ENCODE assay signal across 8 mouse cellular contexts in the genomic region with DNA sequence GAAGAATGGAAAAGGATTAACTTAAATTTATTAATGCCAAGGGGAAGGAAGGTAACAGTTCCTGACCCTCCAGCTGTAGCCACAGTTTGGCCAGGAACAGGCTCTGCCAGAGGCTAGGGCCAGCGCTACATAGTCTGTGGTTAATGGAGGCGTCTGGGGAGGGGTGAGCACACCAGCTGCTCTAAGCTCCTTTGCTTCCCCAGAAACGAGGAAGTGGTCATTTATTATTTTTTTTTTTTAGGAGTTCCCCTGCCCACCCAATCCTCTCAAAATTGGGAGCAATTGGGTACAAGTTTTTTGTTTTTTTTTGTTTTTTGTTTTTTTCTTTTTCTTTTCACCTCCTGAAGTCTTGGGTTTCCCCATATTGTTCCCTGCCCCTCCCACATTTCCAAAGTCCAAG. TPM values are rescaled to one million over a fixed set of nuclear protein-coding genes. Genes with fewer than 3 reads are reported as not detected.
DNase-seq lines count a peak whose midpoint lies in the region; ATAC-seq and TF ChIP-seq lines count a peak whose summit lies in the region.

No protein-coding gene starts in this region.

- H3K4me2 ChIP-seq in heart, embryonic 11.5 days: peak overlapping the region; percentile 84
- peak overlapping the region; percentile 75; the same call in 1 of the 2 replicates for H3K4me2 ChIP-seq in hindbrain, embryonic 11.5 days (replicated peaks; ENCODE audit: low read depth, low read length)

- 27% methylated on average over 3 of the region's 3 CpGs for WGBS in heart, embryonic 11.5 days (ENCODE audit: insufficient replicate concordance)
- 32% methylated on average over 3 of the region's 3 CpGs for WGBS in hindbrain, embryonic 11.5 days

- intact Hi-C loops in heart, postnatal 14 days (cut with DNase I): loop anchor here (5.0 to 10.0 kb wide), 2 partner anchors 76 to 293 kb away; no protein-coding TSS in a partner anchor

- no peaks in the 10 kb centered on the region for H3K27me3 ChIP-seq in heart, embryonic 11.5 days (ENCODE audit: control insufficient read depth, insufficient read depth, low read length)
- H3K27me3 ChIP-seq in G1E (ENCODE audit: insufficient read depth, low read length): no peaks in the 10 kb centered on the region
- no peaks in the 10 kb centered on the region for H3K27me3 ChIP-seq in hindbrain, embryonic 11.5 days (ENCODE audit: control insufficient read depth, insufficient read depth, low read length)

- ATAC-seq in heart, embryonic 11.5 days (replicated peaks; ENCODE audit: insufficient number of reproducible peaks, low FRiP score, low TSS enrichment): no peak
- 0 out of 2 replicates have a peak, but pooled peaks have one; percentile 28 for ATAC-seq in G1E (ENCODE audit: extremely low read depth, insufficient number of reproducible peaks, low FRiP score, poor library complexity, severe bottlenecking)
- ATAC-seq in hindbrain, embryonic 11.5 days (ENCODE audit: low FRiP score): no peak
- ATAC-seq in megakaryocyte progenitor cell, adult 5-6 weeks (replicated peaks; ENCODE audit: poor library complexity): peak; percentile 39
- ATAC-seq in megakaryocyte-erythroid progenitor cell, adult 5-6 weeks (replicated peaks; ENCODE audit: low FRiP score, low TSS enrichment, poor library complexity, severe bottlenecking): no peak

- no peak for DNase-seq in heart, postnatal 14 days
- no peak for DNase-seq in G1E (ENCODE audit: low spot score)
- DNase-seq in hindbrain, embryonic 11.5 days (ENCODE audit: low spot score): no peak
- no peak for DNase-seq in urinary bladder, postnatal 36 days (ENCODE audit: low spot score in 2 of 2)
- DNase-seq in layer of hippocampus, adult 11-12 months (ENCODE audit: low spot score): no peak

- peaks cover 18% of the 10 kb centered on the region for H3K36me3 ChIP-seq in heart, embryonic 11.5 days (ENCODE audit: control insufficient read depth, insufficient read depth, low read length)
- H3K36me3 ChIP-seq in G1E (replicated peaks): peaks cover 44% of the 10 kb centered on the region
- H3K36me3 ChIP-seq in hindbrain, embryonic 11.5 days (ENCODE audit: control insufficient read depth, insufficient read depth, low read length): peaks cover 10% of the 10 kb centered on the region; the same call in 1 of the 2 replicates

- TF ChIP-seq CTCF in G1E (IDR thresholded peaks at IDR 0.05; ENCODE audit: low read depth, low read length): no peak

- H3K4me1 ChIP-seq in heart, embryonic 11.5 days (ENCODE audit: control insufficient read depth, insufficient read depth, low read length): no peaks in the 10 kb centered on the region
- H3K4me1 ChIP-seq in G1E (ENCODE audit: insufficient read depth, low read depth, low read length): peaks cover 43% of the 10 kb centered on the region
- no peaks in the 10 kb centered on the region for H3K4me1 ChIP-seq in hindbrain, embryonic 11.5 days (replicated peaks; ENCODE audit: control insufficient read depth, insufficient read depth, low read length)

- no peak overlapping the region for H3K9ac ChIP-seq in heart, embryonic 11.5 days (ENCODE audit: low read depth, low read length)
- H3K9ac ChIP-seq in hindbrain, embryonic 11.5 days (ENCODE audit: low read depth, low read length): no peak overlapping the region

- H3K27ac ChIP-seq in heart, embryonic 11.5 days (ENCODE audit: low read depth, low read length): peak overlapping the region; percentile 99; the same call in 1 of the 2 replicates
- H3K27ac ChIP-seq in hindbrain, embryonic 11.5 days (ENCODE audit: low read depth, low read length): no peak overlapping the region

- peak overlapping the region; percentile 100; the same call in 1 of the 2 replicates for H3K4me3 ChIP-seq in heart, embryonic 11.5 days (ENCODE audit: low read depth, low read length)
- H3K4me3 ChIP-seq in G1E (ENCODE audit: low read depth, low read length): peak overlapping the region; percentile 90; the same call in 1 of the 2 replicates
- H3K4me3 ChIP-seq in hindbrain, embryonic 11.5 days (ENCODE audit: low read depth, low read length): peak overlapping the region; percentile 95; the same call in 1 of the 2 replicates

- H3K9me3 ChIP-seq in heart, embryonic 11.5 days (replicated peaks; ENCODE audit: control insufficient read depth, low read length): no peaks in the 10 kb centered on the region
- H3K9me3 ChIP-seq in G1E (replicated peaks): no peaks in the 10 kb centered on the region
- no peaks in the 10 kb centered on the region for H3K9me3 ChIP-seq in hindbrain, embryonic 11.5 days (ENCODE audit: control insufficient read depth, low read length)

RNA-seq across cellular contexts. Expression of a gene that starts 0.9 kb away (rescaled TPM):
- 28.0 and 50.5 TPM in 2 replicates for polyA plus RNA-seq in heart, embryonic 11.5 days (2014; fragmentation: Nextera tagmentation; extraction: Ambion mirVana)
- total RNA-seq in heart, postnatal 14 days (2021): 10 to 100 TPM; 25.9 to 26.7 TPM
- total RNA-seq in G1E (2014; fragmentation: Nextera tagmentation) (173 and 179 TPM in 2 replicates), G1E (2017) (189 and 225 TPM in 2 replicates)
- 37.1 and 44.7 TPM in 2 replicates for polyA plus RNA-seq in G1E (2012)
- polyA plus RNA-seq in hindbrain, embryonic 11.5 days (2014; fragmentation: Nextera tagmentation; extraction: Ambion mirVana): 84.2 and 128 TPM in 2 replicates
- 90.6 and 92.7 TPM in 2 replicates for total RNA-seq in megakaryocyte progenitor cell, adult 5-6 weeks (2015)
- total RNA-seq in megakaryocyte progenitor cell, adult 5-6 weeks (2017): 219 and 256 TPM in 2 replicates
- 111 and 153 TPM in 2 replicates for total RNA-seq in megakaryocyte-erythroid progenitor cell, adult 5-6 weeks (2014; fragmentation: Nextera tagmentation)
- 297 and 346 TPM in 2 replicates for total RNA-seq in megakaryocyte-erythroid progenitor cell, adult 5-6 weeks (2017)

RNA-seq across cellular contexts. Expression of a gene that starts 59.4 kb away (rescaled TPM):
- polyA plus RNA-seq in heart, embryonic 11.5 days (2014; fragmentation: Nextera tagmentation; extraction: Ambion mirVana): 34.5 and 36.9 TPM in 2 replicates
- 10 to 100 TPM; 50.1 to 51.9 TPM for total RNA-seq in heart, postnatal 14 days (2021)
- total RNA-seq in G1E (2014; fragmentation: Nextera tagmentation) (222 and 247 TPM in 2 replicates), G1E (2017) (57.6 and 78.7 TPM in 2 replicates)
- 16.0 and 22.6 TPM in 2 replicates for polyA plus RNA-seq in G1E (2012)
- 54.9 and 62.3 TPM in 2 replicates for polyA plus RNA-seq in hindbrain, embryonic 11.5 days (2014; fragmentation: Nextera tagmentation; extraction: Ambion mirVana)
- 78.7 and 79.5 TPM in 2 replicates for total RNA-seq in megakaryocyte progenitor cell, adult 5-6 weeks (2015)
- 43.7 and 57.7 TPM in 2 replicates for total RNA-seq in megakaryocyte progenitor cell, adult 5-6 weeks (2017)
- total RNA-seq in megakaryocyte-erythroid progenitor cell, adult 5-6 weeks (2014; fragmentation: Nextera tagmentation): 108 and 137 TPM in 2 replicates
- total RNA-seq in megakaryocyte-erythroid progenitor cell, adult 5-6 weeks (2017): 52.5 and 86.4 TPM in 2 replicates

Comparison
In these comparisons a context has a peak if more than half of its experiments do, and no peak if none do; other contexts are left out.
1. ATAC-seq: peak in G1E (single experiment) and megakaryocyte progenitor cell, adult 5-6 weeks (single experiment); none in heart, embryonic 11.5 days (single experiment), hindbrain, embryonic 11.5 days (single experiment) and megakaryocyte-erythroid progenitor cell, adult 5-6 weeks (single experiment).
2. Peak in every context shown above with its lines, with median percentiles within 50 percentile points of each other: H3K4me3 ChIP-seq.